Mouse (Mus musculus) adrenal gland, postnatal 10 days (tissue): ENCODE data around the gene Epha2. TPM values are rescaled to one million over a fixed set of nuclear protein-coding genes. Genes with fewer than 3 reads are reported as not detected.

ENCODE experiments used
- DNase-seq: peaks from one replicate; pipeline ENCODE4 v3.0.0; 2021; ENCODE audit warnings: mixed read lengths
- total RNA-seq, 2 experiments: library from RNA; stranded (reverse); gene quantifications; 2 replicates each; pipeline ENCODE4 v1.2.3; 2021

The Epha2 gene
- total RNA-seq, 2 experiments from 2014 or later: 13.4 to 18.1 TPM

GRCm38 (mm10) chr4:141329968-141330367 lies 28.9 kb downstream of the Epha2 start:
- no peak for DNase-seq

GRCm38 (mm10) chr4:141331446-141331845 lies 30.4 kb downstream of the Epha2 start:
- no peak for DNase-seq

- no peak for DNase-seq
Observed at GRCm38 (mm10) chr4:141332258-141332657, 31.2 kb downstream of the Epha2 start.

GRCm38 (mm10) chr4:141334695-141335094 lies 33.7 kb downstream of the Epha2 start:
- DNase-seq: no peak

GRCm38 (mm10) chr4:141335263-141335796 lies 34.3 kb downstream of the Epha2 start:
- no peak for DNase-seq

GRCm38 (mm10) chr4:141336196-141336595 lies 35.2 kb downstream of the Epha2 start:
- DNase-seq: no peak

- no peak for DNase-seq
Observed at GRCm38 (mm10) chr4:141337986-141338385, 36.9 kb downstream of the Epha2 start.

GRCm38 (mm10) chr4:141338853-141339252 lies 37.8 kb downstream of the Epha2 start:
- no peak for DNase-seq

GRCm38 (mm10) chr4:141341477-141341876 lies 40.4 kb downstream of the Epha2 start:
- DNase-seq: no peak

- DNase-seq: no peak
Observed at GRCm38 (mm10) chr4:141343515-141343914, 42.5 kb downstream of the Epha2 start.

GRCm38 (mm10) chr4:141345219-141345618 lies 44.2 kb downstream of the Epha2 start:
- no peak for DNase-seq

- DNase-seq: peak; percentile 66
Observed at GRCm38 (mm10) chr4:141347365-141347797, 46.3 kb downstream of the Epha2 start.

- no peak for DNase-seq
Observed at GRCm38 (mm10) chr4:141348616-141349015, 47.6 kb downstream of the Epha2 start.

GRCm38 (mm10) chr4:141350015-141350414 lies 49.0 kb downstream of the Epha2 start:
- no peak for DNase-seq

- no peak for DNase-seq
Observed at GRCm38 (mm10) chr4:141351972-141352371, 50.9 kb downstream of the Epha2 start.

- no peak for DNase-seq
Observed at GRCm38 (mm10) chr4:141352986-141353385, 51.9 kb downstream of the Epha2 start.

GRCm38 (mm10) chr4:141353868-141354267 lies 52.8 kb downstream of the Epha2 start:
- DNase-seq: peak; percentile 78

- DNase-seq: no peak
Observed at GRCm38 (mm10) chr4:141357811-141358210, 56.8 kb downstream of the Epha2 start.

GRCm38 (mm10) chr4:141359222-141359621 lies 58.2 kb downstream of the Epha2 start:
- no peak for DNase-seq

- DNase-seq: peak; percentile 65
Observed at GRCm38 (mm10) chr4:141360846-141361245, 59.8 kb downstream of the Epha2 start.

GRCm38 (mm10) chr4:141362937-141363548 lies 62.0 kb downstream of the Epha2 start:
- DNase-seq: peak; percentile 92

GRCm38 (mm10) chr4:141365126-141365525 lies 64.1 kb downstream of the Epha2 start:
- DNase-seq: peak; percentile 67

GRCm38 (mm10) chr4:141365876-141366275 lies 64.8 kb downstream of the Epha2 start:
- DNase-seq: no peak
